Mouse (Mus musculus) ovary, adult 18-20 months (tissue): ENCODE results near the gene Rprd1b.

Source experiments
- DNase-seq: peaks from one replicate; pipeline ENCODE4 v3.0.0; 2022; ENCODE audit warnings: low spot score, mixed read lengths

Rprd1b gene

GRCm38 (mm10) chr2:158146971-158147370, 118.7 kb downstream of the Rprd1b start:
- DNase-seq, result no peak

GRCm38 (mm10) chr2:158151077-158151476, 122.8 kb downstream of the Rprd1b start:
- no peak for DNase-seq

- DNase-seq, result no peak
These were observed 124.5 kb downstream of the Rprd1b start for GRCm38 (mm10) chr2:158152685-158153309.

- no peak for DNase-seq
These were observed 125.5 kb downstream of the Rprd1b start for GRCm38 (mm10) chr2:158153728-158154343.

GRCm38 (mm10) chr2:158154641-158155040, 126.3 kb downstream of the Rprd1b start:
- DNase-seq, result no peak

GRCm38 (mm10) chr2:158155101-158155500, 126.8 kb downstream of the Rprd1b start:
- DNase-seq, result no peak

- no peak for DNase-seq
These were observed 127.3 kb downstream of the Rprd1b start for GRCm38 (mm10) chr2:158155615-158156014.

GRCm38 (mm10) chr2:158156487-158156886, 128.2 kb downstream of the Rprd1b start:
- DNase-seq, result no peak

- no peak for DNase-seq
These were observed 129.4 kb downstream of the Rprd1b start for GRCm38 (mm10) chr2:158157654-158158053.

GRCm38 (mm10) chr2:158159376-158160235, 131.3 kb downstream of the Rprd1b start:
- DNase-seq, result no peak

GRCm38 (mm10) chr2:158161761-158162160, 133.5 kb downstream of the Rprd1b start:
- no peak for DNase-seq

- no peak for DNase-seq
These were observed 134.7 kb downstream of the Rprd1b start for GRCm38 (mm10) chr2:158163034-158163433.

GRCm38 (mm10) chr2:158165776-158166175, 137.5 kb downstream of the Rprd1b start:
- DNase-seq, result no peak

- no peak for DNase-seq
These were observed 138.3 kb downstream of the Rprd1b start for GRCm38 (mm10) chr2:158166628-158167027.

- no peak for DNase-seq
These were observed 139.4 kb downstream of the Rprd1b start for GRCm38 (mm10) chr2:158167496-158168205.

GRCm38 (mm10) chr2:158168741-158169211, 140.5 kb downstream of the Rprd1b start:
- DNase-seq, result no peak

GRCm38 (mm10) chr2:158169351-158169750, 141.1 kb downstream of the Rprd1b start:
- no peak for DNase-seq

- DNase-seq, result no peak
These were observed 141.5 kb downstream of the Rprd1b start for GRCm38 (mm10) chr2:158169771-158170170.

- no peak for DNase-seq
These were observed 142.1 kb downstream of the Rprd1b start for GRCm38 (mm10) chr2:158170394-158170793.

- no peak for DNase-seq
These were observed 146.1 kb downstream of the Rprd1b start for GRCm38 (mm10) chr2:158174438-158174837.

- DNase-seq, result no peak
These were observed 146.7 kb downstream of the Rprd1b start for GRCm38 (mm10) chr2:158174958-158175357.

- no peak for DNase-seq
These were observed 147.1 kb downstream of the Rprd1b start for GRCm38 (mm10) chr2:158175433-158175832.
